Comparison of ENCODE assay signal across 17 mouse cellular contexts in the genomic region with DNA sequence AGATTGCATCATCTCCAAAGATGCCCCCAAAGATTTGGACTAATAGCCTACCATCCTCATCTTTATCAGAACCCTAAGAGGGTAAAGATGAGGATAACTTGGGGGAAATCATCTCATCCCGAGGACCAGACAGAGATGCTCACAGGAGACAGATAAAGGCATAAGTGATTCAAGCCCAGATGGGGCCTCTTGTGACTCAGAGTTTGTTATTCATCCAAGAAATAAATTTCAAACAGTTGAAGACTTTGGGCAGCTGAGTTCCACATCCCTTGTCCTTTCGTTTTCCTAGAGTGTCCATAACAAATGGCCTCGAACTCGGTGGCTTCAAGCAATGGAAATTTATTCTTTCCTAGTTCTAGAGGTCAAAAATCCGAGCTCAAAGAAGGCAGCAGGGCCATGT.
"Had no signal": no experiment of that assay in that cellular context is flagged by ENCODE, and none has a peak within 500 bp of the region (broad histone marks: within the 10 kb centered on the region; RNA-seq: fewer than 3 reads in every experiment).

No protein-coding gene starts in this region.

- H3K27ac ChIP-seq: liver, embryonic 13.5 days; neural tube, embryonic 12.5 days; neural tube, embryonic 15.5 days; stomach, postnatal 0 days had no signal

- ATAC-seq: intestine, embryonic 16.5 days had no signal

- H3K4me1 ChIP-seq: liver, embryonic 13.5 days; neural tube, embryonic 12.5 days; neural tube, embryonic 15.5 days had no signal

- H3K27me3 ChIP-seq: liver, embryonic 13.5 days; neural tube, embryonic 12.5 days; neural tube, embryonic 15.5 days had no signal

- H3K9ac ChIP-seq: liver, embryonic 13.5 days; neural tube, embryonic 12.5 days; neural tube, embryonic 15.5 days had no signal

- DNase-seq: kidney, adult 18-20 months; kidney, postnatal 10 days; kidney, postnatal 36 days; liver, embryonic 13.5 days; lung, adult 2 months; lung, postnatal 14 days; lung, postnatal 4 days; midbrain, embryonic 14.5 days; retina, postnatal 1 day; right cerebral cortex, postnatal 14 days; right cerebral cortex, postnatal 4 days; thymus, postnatal 25 days had no signal

- H3K4me2 ChIP-seq: liver, embryonic 13.5 days; midbrain, embryonic 11.5 days; neural tube, embryonic 12.5 days; neural tube, embryonic 15.5 days had no signal

- H3K36me3 ChIP-seq: liver, embryonic 13.5 days; neural tube, embryonic 12.5 days; neural tube, embryonic 15.5 days had no signal

- H3K9me3 ChIP-seq: liver, embryonic 13.5 days; neural tube, embryonic 12.5 days; neural tube, embryonic 15.5 days had no signal

- H3K4me3 ChIP-seq: liver, embryonic 13.5 days; neural tube, embryonic 12.5 days; neural tube, embryonic 15.5 days had no signal
